Mouse (Mus musculus): ENCODE results near the gene Rrad.

Gene Rrad

DNA sequence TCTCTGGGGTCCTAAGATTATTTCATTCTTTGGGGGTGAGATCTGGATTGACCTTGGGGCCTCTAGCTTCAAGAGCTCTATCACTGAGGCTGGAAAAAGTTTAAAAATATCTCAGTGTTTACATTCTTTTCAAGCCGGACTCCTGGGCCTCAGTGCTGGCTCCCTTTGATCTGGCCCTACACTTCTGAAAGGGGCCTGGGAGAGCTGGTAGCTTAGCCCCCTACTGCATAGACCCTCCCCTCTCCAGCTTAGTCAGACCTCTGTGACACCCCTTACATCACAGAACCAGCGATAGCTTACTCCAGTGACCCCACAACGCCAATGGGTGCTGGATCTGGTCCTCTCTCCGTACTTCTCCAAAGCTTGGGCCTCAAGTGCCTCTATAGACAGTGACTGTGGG lies 19.5 kb downstream of the Rrad start:
- DNase-seq: no peak

GRCm38 (mm10) chr8:104610185-104610766 lies 20.9 kb downstream of the Rrad start:
- DNase-seq: no peak

- no peak for DNase-seq
Observed at GRCm38 (mm10) chr8:104609222-104609621, 21.9 kb downstream of the Rrad start.

GRCm38 (mm10) chr8:104607944-104608343 lies 23.2 kb downstream of the Rrad start:
- no peak for DNase-seq

DNA sequence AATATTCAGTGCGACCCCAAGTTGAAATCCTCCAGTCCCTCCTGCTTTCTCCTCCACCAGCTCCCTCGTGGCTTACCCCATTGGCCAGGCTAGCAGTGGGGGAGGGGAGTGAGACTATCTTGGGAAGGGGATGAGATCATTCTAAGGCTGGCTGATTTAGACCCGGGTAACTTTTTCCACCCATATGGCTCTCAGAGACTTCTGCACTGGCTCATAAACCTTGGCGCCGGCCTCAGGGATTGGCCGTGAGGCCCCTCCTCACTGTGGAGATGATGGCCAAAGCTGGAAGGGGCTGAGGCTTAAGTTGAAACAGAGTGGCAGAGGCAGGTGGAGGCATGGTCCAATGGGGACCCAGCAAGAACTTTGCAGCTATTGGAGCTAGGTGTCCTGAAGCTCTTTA lies 24.8 kb downstream of the Rrad start:
- no peak for DNase-seq

DNA sequence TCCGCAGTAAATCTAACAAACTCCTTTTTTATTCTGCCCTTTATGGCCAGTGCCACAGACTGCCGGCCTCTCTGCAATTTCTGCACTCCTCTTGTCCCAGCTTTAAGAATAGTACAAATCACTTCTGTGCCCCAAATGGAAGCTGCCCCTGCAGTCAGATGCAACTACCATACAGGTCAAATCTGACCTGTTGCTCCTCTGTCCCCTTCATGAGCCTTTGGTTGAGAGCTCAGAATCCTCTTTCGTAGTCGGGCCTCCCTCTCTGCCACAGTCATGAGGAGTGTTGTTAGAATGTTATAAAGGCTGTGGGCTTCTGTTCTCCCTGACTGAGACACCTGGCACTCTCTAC lies 27.9 kb downstream of the Rrad start:
- DNase-seq: no peak

DNA sequence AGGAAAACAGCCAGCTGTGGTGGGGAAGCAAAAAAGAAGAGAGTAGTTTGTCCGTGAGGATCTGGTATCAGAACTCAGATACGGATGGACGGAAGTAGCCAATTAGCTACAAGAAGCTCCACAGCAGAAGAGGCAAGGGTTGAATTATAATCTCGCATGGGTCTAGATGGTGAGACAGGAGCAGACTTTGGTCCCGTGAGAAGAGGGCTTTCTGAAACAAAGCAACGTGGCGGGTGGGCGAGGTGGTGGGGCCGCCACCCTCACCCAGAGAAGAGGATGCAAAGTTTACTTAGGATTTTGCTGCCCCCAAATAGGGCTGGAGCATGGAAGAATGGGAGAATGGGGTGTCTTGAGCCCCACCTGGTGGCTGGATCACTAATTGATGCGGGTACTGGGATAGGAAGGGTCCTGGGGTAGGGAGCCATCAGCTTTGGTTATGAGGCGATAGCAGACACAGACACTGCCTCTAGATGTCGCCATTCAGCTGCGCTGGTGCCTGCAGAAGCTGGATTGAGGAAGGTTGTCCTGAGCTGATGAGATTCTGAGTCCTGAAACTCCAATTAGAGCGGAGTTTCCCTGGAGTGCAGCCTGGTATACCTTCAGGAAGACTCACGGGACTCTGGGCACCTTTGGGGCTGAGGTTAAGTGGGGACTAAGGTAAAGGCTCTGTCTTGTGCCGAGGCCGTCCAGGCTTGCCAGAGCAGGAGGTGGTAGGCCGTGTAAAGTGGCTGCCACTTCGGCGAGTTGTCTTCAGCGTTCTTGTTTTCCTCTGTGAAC lies 28.5 kb downstream of the Rrad start:
- peak; percentile 95 for DNase-seq

DNA sequence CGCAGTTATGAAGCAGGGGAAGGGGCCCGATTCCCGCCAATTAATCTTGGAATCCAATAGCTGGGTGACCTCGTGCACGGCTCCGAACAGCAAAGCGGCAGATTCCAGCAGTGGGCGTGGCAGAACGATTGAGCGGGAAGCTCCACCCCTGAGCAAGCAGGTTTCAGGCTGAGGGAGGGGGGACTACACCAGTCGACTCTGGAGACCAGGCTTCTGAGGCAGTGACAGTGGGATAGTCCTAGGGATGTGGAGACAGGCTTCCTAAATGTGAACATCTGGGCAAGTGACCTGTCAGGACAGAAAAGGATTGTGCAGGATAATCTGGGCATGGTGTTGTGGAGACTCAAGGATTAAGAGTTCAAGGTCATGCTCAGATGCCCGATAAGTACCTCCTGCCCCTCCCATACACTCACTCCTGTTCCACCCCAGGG lies 29.2 kb downstream of the Rrad start:
- peak; percentile 62 for DNase-seq

DNA sequence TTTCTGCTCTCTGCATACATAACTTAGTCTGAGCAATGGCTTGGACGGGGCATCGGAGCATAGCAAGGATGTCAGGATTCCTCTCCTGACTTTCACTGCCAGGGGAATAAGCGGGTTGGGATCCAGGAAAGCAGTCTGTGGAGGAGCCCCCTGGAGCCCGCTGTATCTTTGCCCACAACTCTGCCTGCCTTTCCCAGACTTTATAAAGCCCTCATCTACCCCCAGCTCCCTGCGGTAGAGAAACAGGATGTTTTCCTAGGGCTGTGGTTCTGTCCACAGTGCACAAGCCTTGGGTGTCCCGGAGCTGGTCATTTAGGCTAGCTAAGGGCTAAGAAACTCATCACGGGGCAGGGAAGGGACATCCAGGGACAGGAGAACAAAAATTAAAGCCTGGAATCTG lies 29.7 kb downstream of the Rrad start:
- DNase-seq: no peak

GRCm38 (mm10) chr8:104598496-104598895 lies 32.6 kb downstream of the Rrad start:
- DNase-seq: peak; percentile 91

GRCm38 (mm10) chr8:104597656-104598055 lies 33.5 kb downstream of the Rrad start:
- DNase-seq: peak; percentile 73

DNA sequence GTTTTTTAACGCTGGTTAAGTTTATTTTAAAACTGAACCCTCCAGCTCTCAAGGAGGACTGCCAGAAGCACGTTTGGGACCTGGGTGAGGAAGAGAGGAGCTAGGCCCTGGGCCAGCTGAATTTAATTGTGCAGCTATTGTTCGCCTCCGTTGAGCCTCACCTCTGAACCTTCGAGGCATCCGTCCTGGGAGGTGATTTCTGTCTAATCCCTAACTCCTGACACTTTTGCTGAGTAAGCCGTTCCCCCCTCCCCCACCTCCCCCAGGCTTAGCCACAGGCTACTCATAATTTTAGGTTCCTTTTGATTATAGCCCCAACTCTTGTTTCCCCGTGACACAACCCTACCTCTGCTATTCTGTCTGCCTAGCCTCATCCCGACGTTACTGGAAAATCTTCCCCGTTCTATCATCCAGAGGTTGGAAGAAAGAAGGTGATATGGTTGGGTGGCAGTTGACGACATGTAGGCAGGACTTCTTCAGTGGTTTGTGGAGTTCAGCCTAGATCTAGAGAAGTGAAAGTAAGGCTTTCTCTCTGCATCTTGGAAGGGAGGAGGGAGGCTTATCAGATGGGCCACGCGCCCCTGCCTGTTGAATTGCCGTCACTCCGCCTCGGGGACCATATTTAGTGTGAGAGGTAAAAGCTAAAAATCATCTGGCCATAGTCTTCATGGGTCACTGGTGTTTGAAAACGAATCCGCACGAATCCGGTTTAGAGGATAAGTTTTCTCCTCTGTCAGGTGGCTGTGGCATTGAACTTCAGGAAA lies 35.2 kb downstream of the Rrad start:
- DNase-seq: peak; percentile 78

GRCm38 (mm10) chr8:104594611-104595362 lies 36.3 kb downstream of the Rrad start:
- DNase-seq: no peak

DNA sequence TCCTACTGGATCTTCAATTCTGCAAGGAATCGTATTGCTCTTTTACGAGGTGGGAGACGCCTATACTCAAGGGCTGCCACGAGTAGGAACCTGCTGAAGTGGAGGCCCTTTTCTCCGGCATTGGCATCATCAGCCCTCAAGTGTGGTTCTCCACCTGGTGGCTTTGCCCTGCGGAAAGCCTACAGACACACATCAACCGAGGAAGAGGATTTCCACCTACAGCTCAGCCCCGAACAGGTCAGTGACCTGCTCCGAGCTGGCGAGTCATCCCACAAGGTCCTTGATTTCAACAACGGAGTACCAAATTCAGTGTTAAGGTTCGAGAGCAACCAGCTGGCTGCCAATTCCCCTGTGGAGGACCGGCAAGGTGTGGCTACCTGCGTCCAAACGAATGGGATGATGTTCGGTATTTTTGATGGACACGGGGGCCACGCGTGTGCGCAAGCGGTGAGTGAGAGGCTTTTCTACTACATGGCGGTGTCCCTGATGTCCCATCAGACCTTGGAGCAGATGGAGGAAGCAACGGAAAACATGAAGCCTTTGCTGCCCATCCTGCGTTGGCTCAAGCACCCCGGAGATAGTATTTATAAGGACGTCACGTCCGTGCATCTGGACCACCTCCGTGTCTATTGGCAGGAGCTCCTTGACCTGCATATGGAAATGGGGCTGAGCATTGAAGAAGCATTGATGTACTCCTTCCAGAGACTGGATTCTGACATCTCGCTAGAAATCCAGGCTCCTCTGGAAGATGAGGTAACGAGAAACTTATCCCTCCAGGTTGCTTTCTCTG lies 37.4 kb downstream of the Rrad start:
- no peak for DNase-seq

GRCm38 (mm10) chr8:104592566-104592965 lies 38.6 kb downstream of the Rrad start:
- DNase-seq: no peak

DNA sequence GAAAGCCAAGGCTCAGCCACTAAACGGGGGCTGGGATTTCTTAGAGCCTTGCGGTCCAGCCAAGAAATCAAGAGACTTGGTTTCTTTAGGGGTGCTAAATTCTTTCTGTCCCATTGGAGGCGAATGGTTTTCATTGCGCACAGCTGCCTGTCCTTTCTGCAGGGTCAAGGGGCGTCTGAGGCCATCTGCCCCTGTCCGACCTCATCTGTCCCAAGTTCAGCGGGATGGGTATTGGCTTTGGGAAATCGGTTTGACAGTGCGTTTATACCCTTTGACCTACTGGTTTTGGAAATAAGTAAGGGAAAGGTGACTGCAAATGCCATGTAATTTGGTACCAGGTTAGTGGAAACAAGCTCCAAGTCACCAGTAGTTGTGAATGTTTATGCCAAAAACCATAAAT lies 39.3 kb downstream of the Rrad start:
- DNase-seq: peak; percentile 76

- DNase-seq: peak; percentile 97
Observed at GRCm38 (mm10) chr8:104591133-104591834, 39.8 kb downstream of the Rrad start, which contains the start of gene Pdp2. Gene Pdp2 (plus strand): TSS chr8:104591451.

DNA sequence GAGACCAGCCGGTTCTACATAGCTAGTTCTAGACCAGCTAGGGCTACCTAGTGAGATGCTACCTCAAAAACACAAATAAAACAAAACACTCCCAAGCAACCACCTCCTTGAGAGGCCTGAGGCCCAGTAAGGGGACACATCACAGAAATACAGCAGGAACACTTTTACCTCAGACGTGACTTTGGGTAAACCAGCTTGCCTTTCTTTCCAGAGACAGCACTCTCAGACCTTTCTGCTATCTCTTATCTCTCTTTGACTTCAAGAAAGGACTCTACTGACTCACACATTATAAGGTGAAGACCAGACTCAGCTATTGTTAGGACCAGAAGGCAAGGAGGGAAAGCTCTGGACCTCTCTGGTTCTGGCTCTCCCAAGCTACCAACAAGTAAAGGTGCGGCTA lies 40.8 kb downstream of the Rrad start:
- no peak for DNase-seq

GRCm38 (mm10) chr8:104584522-104584921 lies 46.6 kb downstream of the Rrad start:
- DNase-seq: no peak

Data from kidney, adult 9 months (tissue).